ENCODE assay signal across 20 mouse cellular contexts in the genomic region with DNA sequence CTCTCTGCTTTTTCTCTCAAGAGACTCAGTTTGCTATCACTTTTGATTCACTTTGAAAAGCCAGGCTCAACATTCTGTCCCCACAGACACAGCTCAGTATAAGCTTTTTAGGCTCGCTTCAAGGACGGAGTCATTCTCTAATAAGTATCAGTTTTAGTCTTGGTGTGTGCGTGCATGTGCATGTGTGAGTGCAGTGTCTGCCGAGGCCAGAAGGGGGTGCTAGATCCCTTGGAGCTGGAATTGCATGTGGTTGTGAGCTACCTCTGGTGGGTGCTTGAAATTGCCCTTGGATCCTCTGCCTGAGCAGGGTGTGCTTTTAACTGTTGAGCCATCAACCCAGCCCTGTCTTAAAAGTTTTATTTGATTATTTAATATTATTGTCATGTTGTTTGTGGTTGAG. TPM values are rescaled to one million over a fixed set of nuclear protein-coding genes. Genes with fewer than 3 reads are reported as not detected.
DNase-seq lines count a peak whose midpoint lies in the region; ATAC-seq and TF ChIP-seq lines count a peak whose summit lies in the region.
"Had no signal": no experiment of that assay in that cellular context is flagged by ENCODE, and none has a peak within 500 bp of the region (broad histone marks: within the 10 kb centered on the region; RNA-seq: fewer than 3 reads in every experiment).

No protein-coding gene starts in this region.

- no peak overlapping the region for H3K9ac ChIP-seq in stomach, postnatal 0 days (ENCODE audit: low read length)
- H3K9ac ChIP-seq: embryonic facial prominence, embryonic 12.5 days; heart, embryonic 12.5 days; liver, embryonic 15.5 days; neural tube, embryonic 13.5 days had no signal

- TF ChIP-seq EP300 in stomach, postnatal 0 days (optimal IDR thresholded peaks at IDR 0.05): no peak

- H3K9me3 ChIP-seq in stomach, postnatal 0 days (ENCODE audit: control insufficient read depth, low read length): no peaks in the 10 kb centered on the region
- H3K9me3 ChIP-seq: embryonic facial prominence, embryonic 12.5 days; liver, embryonic 15.5 days; neural tube, embryonic 13.5 days had no signal

- H3K36me3 ChIP-seq in stomach, postnatal 0 days (ENCODE audit: control insufficient read depth, insufficient read depth, low read length): 0 out of 2 replicates have a peak, but pooled peaks cover under 1% of the 10 kb centered on the region

- no peak overlapping the region for H3K4me2 ChIP-seq in stomach, postnatal 0 days (replicated peaks; ENCODE audit: low read depth)
- H3K4me2 ChIP-seq: embryonic facial prominence, embryonic 12.5 days; heart, embryonic 12.5 days; liver, embryonic 15.5 days; neural tube, embryonic 13.5 days had no signal

- no peak overlapping the region for H3K27ac ChIP-seq in left cerebral cortex, adult 2 months
- no peak overlapping the region for H3K27ac ChIP-seq in stomach, postnatal 0 days (replicated peaks)
- H3K27ac ChIP-seq: embryonic facial prominence, embryonic 12.5 days; forebrain, embryonic 10.5 days; liver, embryonic 15.5 days; neural tube, embryonic 13.5 days had no signal

- DNase-seq in left cerebral cortex, adult 2 months (ENCODE audit: extremely low spot score in 1 of 2, low spot score in 2 of 2): no peak
- no peak for DNase-seq in left cerebral cortex, postnatal 36 days (ENCODE audit: low spot score in 2 of 2)
- peak; percentile 10 for DNase-seq in thymus, postnatal 4 days
- DNase-seq in thymus, postnatal 0 days (ENCODE audit: low spot score): no peak
- peak; percentile 74 for DNase-seq in ZHBTc4 (ENCODE audit: low read depth, low spot score)
- no peak for DNase-seq in stomach, postnatal 0 days (ENCODE audit: low spot score)
- no peak for DNase-seq in adrenal gland, postnatal 36 days
- DNase-seq: cerebellum, postnatal 36 days; heart, postnatal 36 days; kidney, postnatal 14 days; right cerebral cortex, postnatal 4 days had no signal

- no peaks in the 10 kb centered on the region for H3K4me1 ChIP-seq in stomach, postnatal 0 days (replicated peaks; ENCODE audit: control insufficient read depth, insufficient read depth)
- H3K4me1 ChIP-seq: embryonic facial prominence, embryonic 12.5 days; forebrain, embryonic 10.5 days; heart, embryonic 12.5 days; liver, embryonic 15.5 days had no signal

- ATAC-seq in stomach, postnatal 0 days (ENCODE audit: low FRiP score, low TSS enrichment): no peak
- no peak for ATAC-seq in inflammation-experienced regulatory T-cells, adult 6 months

- no peaks in the 10 kb centered on the region for H3K27me3 ChIP-seq in stomach, postnatal 0 days (ENCODE audit: control insufficient read depth, insufficient read depth, low read length)
- H3K27me3 ChIP-seq: embryonic facial prominence, embryonic 12.5 days; heart, embryonic 12.5 days; liver, embryonic 15.5 days; neural tube, embryonic 13.5 days had no signal

- WGBS in stomach, postnatal 0 days: 96% methylated on average over 4 of the region's 4 CpGs

- intact Hi-C loops in left cerebral cortex, adult 2 months (cut with DNase I): no loop called here
- intact Hi-C loops in left cerebral cortex, postnatal 36 days (cut with DNase I): no loop called here

- no peak overlapping the region for H3K4me3 ChIP-seq in left cerebral cortex, adult 2 months
- H3K4me3 ChIP-seq in stomach, postnatal 0 days (ENCODE audit: low read depth, low read length): no peak overlapping the region
- H3K4me3 ChIP-seq: embryonic facial prominence, embryonic 12.5 days; forebrain, embryonic 10.5 days; heart, embryonic 12.5 days; liver, embryonic 15.5 days; neural tube, embryonic 13.5 days had no signal

- TF ChIP-seq CTCF in left cerebral cortex, adult 2 months (IDR thresholded peaks at IDR 0.05): peak; percentile 10
- peak; percentile 44 for TF ChIP-seq CTCF in stomach, postnatal 0 days (IDR thresholded peaks at IDR 0.05; ENCODE audit: low read depth)

RNA-seq across cellular contexts. Expression of a gene that starts 54.7 kb away (rescaled TPM):
- total RNA-seq in left cerebral cortex, adult 2 months (2021): 10 to 100 TPM; 15.4 to 16.1 TPM
- 10 to 100 TPM; 15.3 to 16.2 TPM for total RNA-seq in left cerebral cortex, postnatal 36 days (2021)
- polyA plus RNA-seq in thymus, postnatal 0 days (2015; fragmentation: Nextera tagmentation; extraction: Ambion mirVana): 24.3 and 25.2 TPM in 2 replicates
- polyA plus RNA-seq in stomach, postnatal 0 days (2015; fragmentation: Nextera tagmentation; extraction: Ambion mirVana): 12.6 and 13.8 TPM in 2 replicates
- polyA plus RNA-seq in inflammation-experienced regulatory T-cells, adult 6 months (2017; shearing (Covaris generic)): 10 to 100 TPM; 30.4 to 35.1 (median 33.9) TPM
- total RNA-seq in adrenal gland, postnatal 36 days (2021): 10 to 100 TPM; 28.1 to 32.3 TPM

RNA-seq across cellular contexts. Expression of a gene that starts 54.7 kb away (rescaled TPM):
- total RNA-seq in left cerebral cortex, adult 2 months (2021): 10 to 100 TPM; 83.8 to 90.4 TPM
- total RNA-seq in left cerebral cortex, postnatal 36 days (2021): 10 to 100 TPM; 75.4 to 81.3 TPM
- 84.0 and 91.6 TPM in 2 replicates for polyA plus RNA-seq in thymus, postnatal 0 days (2015; fragmentation: Nextera tagmentation; extraction: Ambion mirVana)
- 72.0 and 76.2 TPM in 2 replicates for polyA plus RNA-seq in stomach, postnatal 0 days (2015; fragmentation: Nextera tagmentation; extraction: Ambion mirVana)
- 100 to 1,000 TPM; 108 to 150 (median 130) TPM for polyA plus RNA-seq in inflammation-experienced regulatory T-cells, adult 6 months (2017; shearing (Covaris generic))
- total RNA-seq in adrenal gland, postnatal 36 days (2021): 100 to 1,000 TPM; 109 TPM

RNA-seq across cellular contexts. Expression of a gene that starts 59.2 kb away (rescaled TPM):
- 100 to 1,000 TPM; 116 to 124 TPM for total RNA-seq in left cerebral cortex, adult 2 months (2021)
- 100 to 1,000 TPM; 130 to 138 TPM for total RNA-seq in left cerebral cortex, postnatal 36 days (2021)
- 0.13 TPM in 1 of 2 replicates, not detected in the other for polyA plus RNA-seq in thymus, postnatal 0 days (2015; fragmentation: Nextera tagmentation; extraction: Ambion mirVana)
- polyA plus RNA-seq in stomach, postnatal 0 days (2015; fragmentation: Nextera tagmentation; extraction: Ambion mirVana): 0.11 and 0.25 TPM in 2 replicates
- not detected for polyA plus RNA-seq in inflammation-experienced regulatory T-cells, adult 6 months (2017; shearing (Covaris generic))
- total RNA-seq in adrenal gland, postnatal 36 days (2021): 10 to 100 TPM; 35.2 to 55.2 TPM
- total RNA-seq: gastrocnemius, postnatal 4 days; heart, postnatal 36 days; megakaryocyte, adult 5-6 weeks; monocyte, adult 5-6 weeks had no signal
- polyA plus RNA-seq: liver, embryonic 15.5 days had no signal

Comparison
In these comparisons a context has a peak if more than half of its experiments do, and no peak if none do; other contexts are left out.
1. DNase-seq: peak in thymus, postnatal 4 days (single experiment) and ZHBTc4 (single experiment); none in left cerebral cortex, adult 2 months (0 of 2), left cerebral cortex, postnatal 36 days (0 of 2), thymus, postnatal 0 days (single experiment), stomach, postnatal 0 days (single experiment) and adrenal gland, postnatal 36 days (0 of 2).